Mouse (Mus musculus) lung, adult 2 months (tissue): ENCODE data around the gene Arl6ip1.

Experiments used
- CTCF ChIP-seq: fragments of 200-500 bp; IDR thresholded peaks from 2 replicates; pipeline ENCODE4 v1.5.1; 2011; ENCODE audit warnings: mild to moderate bottlenecking, low read length, control low read depth; ENCODE audit not compliant: insufficient read depth
- POLR2A ChIP-seq: fragments of 200-500 bp; IDR thresholded peaks from 2 replicates; pipeline ENCODE4 v1.6.1; 2011; ENCODE audit warnings: low read depth, mild to moderate bottlenecking, control low read depth, low read length, borderline replicate concordance; ENCODE audit errors: extremely low read depth

DNA sequence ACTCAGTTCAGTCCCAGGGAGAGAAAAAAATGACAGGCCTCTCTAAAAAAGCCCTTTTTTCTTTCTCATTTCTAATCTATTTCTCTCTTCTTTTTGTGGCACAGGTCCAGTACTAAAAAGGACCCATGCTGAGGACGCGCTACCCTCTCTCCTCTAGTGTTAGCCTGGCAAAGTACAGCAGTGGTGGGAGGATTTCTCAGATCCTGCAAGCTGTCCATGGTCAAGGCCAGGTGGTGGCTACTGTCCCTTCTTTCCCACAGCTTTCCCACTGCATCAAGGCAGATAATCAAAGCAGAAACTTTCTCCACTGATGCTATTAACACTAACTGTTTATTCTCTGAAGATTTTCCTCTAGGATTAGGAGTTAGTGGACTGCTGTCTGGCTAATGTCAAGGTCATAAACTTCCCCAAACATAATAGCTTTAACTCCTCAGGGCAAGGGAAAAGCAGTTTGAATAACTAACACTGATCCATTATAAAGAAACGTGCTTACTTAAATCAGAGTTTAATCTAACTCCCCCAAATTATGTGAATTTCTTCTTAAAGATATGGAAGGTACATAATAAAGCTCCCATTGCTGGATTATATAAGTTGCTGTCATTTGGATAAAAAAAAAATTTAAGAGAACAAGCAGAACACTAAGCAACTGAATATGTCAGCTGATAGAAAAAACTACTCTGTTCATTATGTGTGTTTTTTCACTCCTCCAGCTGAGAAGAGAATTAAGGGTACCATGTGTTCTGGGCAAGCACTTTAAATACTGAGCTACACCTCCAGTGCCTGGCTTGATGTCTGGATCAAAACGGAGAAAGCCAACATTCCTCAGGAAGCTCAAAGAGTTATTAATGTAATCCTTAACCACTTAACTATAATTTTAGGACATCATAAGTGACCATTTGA lies 5.7 kb downstream of the Arl6ip1 start:
- TF ChIP-seq POLR2A (no peak), CTCF (no peak)
